Mouse (Mus musculus): Measurements from ENCODE around the gene Krt24.

Krt24 gene

DNA sequence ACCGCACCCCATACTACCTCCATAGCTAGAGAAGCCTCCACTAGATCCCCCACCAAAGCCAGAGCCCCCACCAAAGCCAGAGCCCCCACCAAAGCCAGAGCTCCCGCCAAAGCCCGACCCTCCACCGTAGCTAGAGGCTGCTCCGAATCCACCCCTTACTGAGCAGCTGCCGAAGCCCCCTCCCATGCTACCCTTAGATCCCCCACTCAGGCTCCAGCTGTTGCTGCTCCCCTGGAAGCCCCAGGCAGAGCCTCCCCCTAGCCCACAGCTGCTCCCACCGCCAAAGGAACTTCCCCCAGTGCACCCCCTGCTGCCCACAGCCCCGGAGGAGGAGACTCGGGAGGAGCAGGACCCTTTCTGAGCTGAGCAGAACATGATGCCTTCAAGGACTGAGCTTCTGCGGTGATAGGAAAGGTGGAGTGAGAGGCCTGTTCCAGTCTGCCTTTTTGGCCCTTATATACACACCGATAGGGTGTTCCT is at the start of gene Krt24:
TSS of gene Krt24 (minus strand) at position 430 of the 480 bp plus-strand sequence.
- no peak for DNase-seq (ENCODE audit: low spot score)

DNA sequence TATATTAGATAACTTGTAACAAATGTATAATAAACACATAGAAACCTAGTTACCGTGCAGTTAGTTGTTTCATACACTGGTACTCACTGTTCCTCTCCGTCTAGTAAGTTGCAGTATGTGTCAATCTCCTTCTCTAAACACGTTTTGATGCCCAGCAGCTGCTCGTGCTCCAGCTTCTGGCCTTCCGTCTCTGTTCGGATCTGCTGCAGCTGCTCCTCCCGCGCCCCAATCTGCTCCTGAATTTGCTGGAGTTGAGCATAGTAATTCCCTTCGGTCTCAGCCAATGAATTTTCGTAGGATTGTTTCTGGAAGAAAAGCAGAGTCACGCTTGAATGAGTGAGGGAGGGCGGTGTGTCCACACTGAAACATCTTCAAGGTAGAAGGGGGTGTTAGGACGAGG is 48.4 kb upstream of the Krt24 start:
- DNase-seq (ENCODE audit: low spot score) = no peak

DNA sequence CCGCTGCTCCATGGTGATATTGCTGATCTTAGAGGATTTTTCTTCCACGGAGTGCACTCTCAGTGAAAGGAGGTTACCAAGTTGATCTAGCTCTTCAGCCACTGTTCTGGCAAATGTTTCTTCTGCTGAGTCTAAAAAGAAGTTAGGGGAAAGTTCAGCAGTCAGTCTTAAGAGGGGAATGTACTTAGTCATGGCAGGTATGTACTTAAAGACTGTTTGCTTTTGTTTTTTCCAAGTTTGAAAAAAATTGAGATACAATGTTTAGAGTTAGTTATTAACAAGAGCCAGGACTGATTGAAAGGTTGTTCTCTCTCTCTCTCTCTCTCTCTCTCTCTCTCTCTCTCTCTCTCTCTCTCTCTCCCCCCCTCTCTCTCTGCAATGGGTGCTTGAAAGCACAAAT is 44.6 kb upstream of the Krt24 start:
- no peak for DNase-seq (ENCODE audit: low spot score)

DNA sequence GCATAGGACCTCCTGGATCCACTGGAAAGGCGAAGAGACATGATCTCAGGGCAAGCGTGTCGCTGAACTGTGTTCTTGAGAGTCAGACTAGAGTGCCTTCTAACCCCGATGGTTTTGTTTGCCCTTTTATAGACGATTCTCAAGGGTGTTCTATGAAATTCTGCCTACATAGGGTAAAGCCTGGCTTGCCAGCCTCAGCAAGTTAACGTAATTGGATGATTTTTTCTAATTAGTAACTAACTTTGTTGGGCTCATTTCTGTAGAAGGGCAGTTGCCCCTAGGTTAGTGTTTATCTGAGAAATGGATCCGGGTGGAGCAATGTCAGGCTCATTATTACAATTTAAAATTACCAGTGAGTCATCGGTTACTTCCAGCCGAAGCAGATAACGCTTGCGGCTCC is 37.8 kb upstream of the Krt24 start, which contains the start of gene Krt25:
TSS of gene Krt25 (minus strand) at position 101 of the 400 bp plus-strand sequence.
- no peak for DNase-seq (ENCODE audit: low spot score)

DNA sequence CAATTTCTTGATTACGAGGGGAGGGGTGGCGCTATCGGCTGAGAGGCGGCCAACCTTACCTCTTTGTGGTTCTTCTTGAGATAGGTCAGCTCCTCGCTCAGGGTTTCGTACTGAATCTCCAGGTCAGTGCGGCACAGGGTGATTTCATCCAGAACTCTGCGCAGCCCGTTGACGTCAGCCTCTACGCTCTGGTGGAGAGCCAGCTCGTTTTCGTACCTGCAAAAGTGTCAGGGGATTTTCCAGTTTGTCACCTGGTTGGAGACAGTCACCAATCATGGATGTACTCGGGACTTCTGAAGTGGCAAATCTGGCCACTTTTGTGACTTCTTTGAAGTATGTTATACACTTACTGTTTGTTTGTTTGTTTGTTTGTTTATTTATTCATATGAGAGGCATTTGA is 36.0 kb upstream of the Krt24 start:
- no peak for DNase-seq (ENCODE audit: low spot score)

DNA sequence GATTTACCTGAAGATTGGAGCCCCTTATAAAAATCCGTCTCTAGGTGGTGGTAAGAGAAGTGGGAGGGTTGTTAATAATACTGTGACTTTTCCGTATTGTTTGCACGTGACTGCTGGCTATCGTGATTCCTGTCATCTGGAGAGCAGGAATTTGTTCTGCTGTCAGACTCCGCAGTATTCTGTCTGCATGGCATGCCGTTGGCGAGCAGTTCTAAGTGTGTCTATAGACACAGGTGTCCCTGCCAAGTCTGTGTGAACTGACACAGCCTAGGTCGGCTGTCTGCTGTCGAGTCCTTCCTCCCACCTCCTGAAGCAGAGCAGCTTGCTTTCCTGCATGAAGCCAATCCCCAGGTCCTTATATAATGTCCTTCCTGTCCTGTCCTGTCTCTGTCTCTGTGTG is 34.1 kb upstream of the Krt24 start:
- DNase-seq (ENCODE audit: low spot score) = no peak

DNA sequence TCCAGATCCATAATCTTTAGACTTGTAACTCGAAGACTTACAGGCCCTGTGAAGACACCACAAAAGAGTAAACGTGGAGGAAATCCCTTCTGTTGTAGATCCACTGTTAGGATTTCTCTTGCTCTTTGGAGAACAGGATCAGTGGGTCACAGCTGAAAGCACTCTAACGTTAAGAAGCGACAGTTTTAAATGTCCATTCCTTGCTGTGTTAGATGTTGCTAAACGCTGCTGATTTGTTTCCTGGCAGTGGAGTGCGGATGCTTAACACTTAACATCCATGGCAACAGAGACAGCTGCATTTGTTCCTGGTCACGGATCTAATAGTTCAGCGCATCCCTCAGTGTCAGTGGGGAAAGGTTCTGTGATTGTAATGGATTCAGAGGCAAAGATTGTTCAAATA is 31.5 kb upstream of the Krt24 start:
- no peak for DNase-seq (ENCODE audit: low spot score)

DNA sequence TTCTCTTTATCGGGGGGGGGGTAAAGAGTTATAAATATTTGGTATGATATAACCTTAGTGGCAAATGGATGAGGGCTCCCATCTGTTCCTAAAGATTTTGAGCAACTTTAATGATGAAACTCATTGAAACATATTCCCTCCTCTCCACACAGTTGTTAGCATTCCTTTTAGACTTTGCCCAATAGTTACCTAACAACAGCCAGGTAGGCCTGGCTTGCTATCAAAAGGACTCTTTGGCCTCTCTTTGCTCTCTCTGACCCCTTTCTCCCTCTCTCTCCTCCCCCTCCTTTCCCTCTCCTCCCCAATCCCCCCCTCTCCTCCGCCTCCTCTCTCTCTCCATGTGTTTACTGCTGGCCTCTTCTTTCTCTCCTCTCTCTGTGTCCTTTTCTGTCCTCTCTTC is 29.5 kb upstream of the Krt24 start:
- DNase-seq (ENCODE audit: low spot score) = no peak

DNA sequence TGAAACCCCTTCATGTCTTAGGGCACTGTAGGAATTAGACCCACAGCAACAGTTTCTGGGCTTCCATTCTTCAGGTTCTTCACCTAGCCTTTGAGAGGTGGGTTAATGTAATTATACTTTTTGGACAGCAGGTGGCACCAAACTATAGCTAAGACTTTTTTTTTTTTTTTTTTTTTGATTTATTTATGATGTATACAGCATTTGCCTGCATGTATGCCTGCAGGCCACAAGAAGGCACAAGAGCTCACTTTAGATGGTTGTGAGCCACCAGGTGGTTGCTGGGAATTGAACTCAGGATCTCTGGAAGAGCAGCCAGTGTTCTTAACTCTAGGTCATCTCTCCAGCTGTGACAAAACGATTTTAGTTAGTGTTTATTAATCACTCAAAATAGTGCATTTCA is 25.8 kb upstream of the Krt24 start:
- DNase-seq (ENCODE audit: low spot score) = peak; percentile 27

DNA sequence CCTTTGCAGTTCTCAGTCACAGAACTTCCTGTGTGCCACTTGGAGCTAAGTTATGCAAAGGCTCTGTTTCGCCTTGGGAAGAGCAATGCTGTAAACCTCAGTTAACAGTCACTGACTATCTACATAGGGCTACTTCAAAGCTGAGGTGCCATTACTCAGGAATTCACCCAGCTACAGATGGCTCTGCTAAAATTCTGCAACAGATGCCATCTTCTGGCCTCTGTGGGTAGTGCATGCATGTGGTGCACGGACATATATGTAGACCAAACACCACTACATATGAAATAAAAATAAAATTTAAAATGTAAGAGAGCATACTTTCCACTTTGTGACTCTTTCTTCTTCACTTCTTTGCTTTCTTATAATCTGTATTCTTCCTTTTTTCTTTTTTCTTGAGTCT is 22.5 kb upstream of the Krt24 start:
- peak; percentile 34 for DNase-seq (ENCODE audit: low spot score)

DNA sequence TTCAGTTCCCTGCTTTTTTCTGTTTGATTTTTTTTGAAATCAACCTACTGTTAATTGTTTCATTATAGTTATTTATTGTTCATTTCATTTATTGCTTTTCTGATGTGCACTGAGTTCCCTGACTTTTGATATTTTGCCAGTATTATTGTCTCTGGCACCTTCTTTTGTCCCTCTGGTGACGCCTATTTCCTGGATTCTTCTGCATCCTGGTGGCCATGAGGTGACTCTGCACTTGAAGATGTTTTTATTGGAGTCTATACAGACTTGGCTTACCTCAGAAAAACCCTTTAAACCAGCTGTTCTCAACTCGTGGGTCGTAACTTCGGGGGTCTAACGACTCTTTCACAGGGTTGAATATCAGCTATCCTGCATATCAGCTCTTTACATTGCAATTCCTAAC is 10.0 kb upstream of the Krt24 start:
- no peak for DNase-seq (ENCODE audit: low spot score)

DNA sequence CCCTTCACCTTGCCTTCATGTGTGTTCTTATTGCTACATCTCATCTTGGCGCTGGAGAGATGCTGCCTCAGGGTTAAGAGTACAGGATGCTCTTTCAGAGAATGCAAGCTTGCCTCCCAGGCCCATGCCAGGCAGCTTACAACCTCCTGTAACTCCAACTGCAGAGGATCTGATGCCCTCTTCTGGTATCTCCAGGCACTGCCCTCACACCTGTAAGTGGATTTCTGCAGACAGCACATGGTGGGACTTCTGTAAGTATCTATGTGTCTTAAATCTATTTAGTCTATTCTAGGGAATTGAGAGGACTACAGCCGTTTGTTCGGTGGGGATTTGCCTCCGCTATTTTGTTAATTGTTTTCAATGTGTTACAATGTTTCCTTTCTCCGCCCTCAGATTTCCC is 7.8 kb upstream of the Krt24 start:
- no peak for DNase-seq (ENCODE audit: low spot score)

DNA sequence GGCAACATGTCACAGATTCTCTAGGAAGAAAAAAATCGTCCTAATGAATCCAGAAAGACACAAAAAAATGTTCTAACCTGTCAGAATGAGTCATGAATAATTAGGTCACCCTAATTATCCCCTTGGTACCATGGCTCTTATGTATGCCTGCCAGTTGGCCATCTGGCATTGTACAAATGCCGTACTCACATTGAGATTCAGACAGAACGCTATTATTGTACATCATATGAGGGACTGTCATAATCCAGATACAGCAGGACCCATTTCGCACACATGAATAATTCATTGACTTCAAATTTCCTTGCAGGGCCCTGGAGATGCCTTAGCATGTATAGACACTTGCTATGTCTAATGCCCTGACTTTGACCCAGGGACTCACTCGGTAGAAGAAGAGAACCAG is 1.1 kb downstream of the Krt24 start:
- DNase-seq (ENCODE audit: low spot score) = no peak

DNA sequence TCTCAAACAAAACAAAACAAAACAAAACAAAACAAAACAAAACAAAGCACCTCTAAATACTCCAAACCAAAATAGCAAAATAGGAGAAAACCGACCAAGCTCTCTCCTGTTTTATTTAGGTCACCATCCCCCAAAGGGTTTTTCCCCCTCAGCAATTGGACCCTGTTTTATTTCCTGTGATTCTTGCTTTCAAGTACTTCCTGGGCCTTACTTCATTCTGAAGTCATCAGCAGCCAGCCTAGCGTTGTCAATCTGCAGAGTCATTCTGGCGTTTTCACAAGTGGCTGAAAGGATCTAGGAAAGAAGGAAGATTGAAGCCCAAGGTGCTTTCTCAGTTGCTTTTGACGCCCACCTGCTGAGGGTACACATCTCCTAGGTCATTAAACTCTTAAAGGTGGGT is 1.7 kb downstream of the Krt24 start:
- DNase-seq (ENCODE audit: low spot score) = no peak

DNA sequence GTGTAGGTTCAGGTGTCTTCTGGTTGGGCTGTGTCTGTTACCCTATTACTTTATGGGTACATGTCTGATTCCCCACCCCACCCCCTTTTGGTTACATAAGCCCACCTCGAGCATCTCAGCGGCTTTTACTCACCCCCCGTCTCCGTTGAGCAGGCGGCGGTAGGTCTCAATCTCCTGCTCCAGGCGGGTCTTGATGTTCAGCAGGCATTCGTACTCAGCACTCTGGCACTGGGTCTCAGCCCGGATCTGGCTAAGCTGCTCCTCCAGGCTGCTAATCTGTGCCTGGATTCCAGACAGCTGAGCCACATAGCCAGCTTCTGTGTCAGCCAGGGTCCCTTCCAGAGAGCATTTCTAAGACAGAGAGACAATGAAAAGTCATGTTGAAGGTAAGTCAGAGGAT is 3.9 kb downstream of the Krt24 start:
- no peak for DNase-seq (ENCODE audit: low spot score)

DNA sequence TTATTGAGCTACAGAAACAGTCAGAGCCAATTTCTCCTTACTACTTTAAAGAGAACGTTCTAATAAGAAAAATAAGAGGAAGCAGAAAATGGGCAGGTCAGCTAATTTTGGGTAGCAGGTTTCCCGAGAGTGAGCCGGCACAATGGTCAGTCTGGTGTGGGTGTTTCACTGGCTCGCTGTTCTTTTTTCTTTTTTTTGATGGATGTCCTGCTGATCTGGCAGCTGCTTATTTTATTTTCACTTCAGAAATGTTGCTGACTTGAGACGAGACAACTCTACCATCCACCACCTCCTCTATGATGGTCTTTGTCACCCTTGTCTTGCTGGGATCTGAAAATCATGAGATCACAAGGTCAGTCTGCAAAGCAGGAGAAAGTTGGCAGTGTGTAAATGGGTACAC is 5.1 kb downstream of the Krt24 start:
- no peak for DNase-seq (ENCODE audit: low spot score)

DNA sequence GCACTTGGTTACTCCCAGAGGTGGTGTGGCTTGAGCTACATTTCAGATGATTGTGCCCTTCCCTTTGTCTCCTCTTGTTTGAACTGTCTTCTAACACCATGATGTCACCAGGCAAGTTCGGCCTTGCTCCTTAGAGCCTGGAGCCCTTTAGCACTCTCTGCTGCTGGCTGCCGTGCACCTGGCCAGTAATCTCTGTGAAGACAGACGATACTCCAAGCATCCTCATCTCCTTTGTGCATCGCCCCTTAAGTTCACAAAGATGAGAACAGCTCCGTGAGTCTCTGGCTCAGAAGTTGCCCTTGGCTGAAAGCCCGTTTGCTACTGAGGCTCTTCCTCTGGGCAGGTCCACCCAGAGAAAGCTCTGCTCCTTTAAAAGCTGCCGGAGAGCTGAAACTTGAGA is 8.3 kb downstream of the Krt24 start:
- DNase-seq (ENCODE audit: low spot score) = no peak

DNA sequence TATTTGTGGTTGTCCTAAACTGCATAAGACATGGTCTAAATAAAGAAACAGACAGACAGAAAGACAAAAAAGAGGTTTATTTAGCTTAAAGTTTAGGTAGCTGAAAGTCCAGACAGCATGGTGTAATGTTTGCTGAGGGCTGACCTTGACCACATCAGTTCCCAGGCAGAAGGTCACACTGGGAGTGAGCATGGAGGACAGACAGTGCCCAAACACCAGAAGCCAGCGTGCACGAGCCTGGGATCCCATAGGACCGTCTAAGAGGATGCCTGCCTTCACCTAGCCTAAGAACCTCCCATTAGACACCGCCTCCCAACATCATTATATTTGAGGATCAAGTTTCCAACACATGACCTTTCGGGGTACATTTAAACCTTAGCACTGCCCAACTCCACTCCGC is 9.4 kb downstream of the Krt24 start:
- no peak for DNase-seq (ENCODE audit: low spot score)

DNA sequence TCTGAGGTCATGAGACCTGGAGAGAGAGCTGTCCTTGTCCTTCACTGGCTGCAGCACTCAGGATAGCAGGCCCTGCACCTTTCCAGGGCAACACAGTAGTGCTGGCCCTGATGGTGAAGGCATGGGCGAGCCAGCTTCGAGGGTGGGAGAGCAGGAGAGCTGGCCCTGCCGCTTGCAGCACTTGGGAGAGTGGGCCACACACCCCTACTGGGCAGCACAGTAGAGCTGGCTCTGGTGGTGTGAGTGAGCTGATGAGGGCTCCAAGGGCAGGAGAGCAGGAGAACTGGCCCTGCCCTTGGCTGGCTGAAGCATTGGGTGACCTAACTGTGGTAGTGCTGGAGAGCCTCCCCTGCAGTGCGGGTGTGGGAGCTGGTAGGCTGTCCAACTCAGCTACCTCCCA is 12.3 kb downstream of the Krt24 start:
- no peak for DNase-seq (ENCODE audit: low spot score)

DNA sequence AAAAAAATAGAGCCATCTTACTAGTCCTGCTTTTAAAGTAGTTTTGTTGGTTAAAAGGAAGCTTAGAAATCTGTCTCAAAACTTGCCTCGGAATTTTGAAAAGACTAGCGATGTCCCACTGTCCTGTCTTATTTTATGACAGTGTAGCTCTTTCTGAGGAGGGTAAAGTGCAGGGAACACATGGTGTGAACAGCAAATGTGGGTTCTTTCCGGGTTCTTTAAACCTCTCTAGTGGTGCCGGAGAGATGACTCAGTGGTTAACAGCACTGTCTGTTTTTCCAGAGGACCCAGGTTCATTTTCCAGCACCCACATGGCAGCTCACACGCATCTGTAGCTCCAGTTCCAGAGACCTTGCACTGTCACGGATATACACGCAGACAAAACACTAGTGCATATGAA is 15.9 kb downstream of the Krt24 start:
- no peak for DNase-seq (ENCODE audit: low spot score)

DNA sequence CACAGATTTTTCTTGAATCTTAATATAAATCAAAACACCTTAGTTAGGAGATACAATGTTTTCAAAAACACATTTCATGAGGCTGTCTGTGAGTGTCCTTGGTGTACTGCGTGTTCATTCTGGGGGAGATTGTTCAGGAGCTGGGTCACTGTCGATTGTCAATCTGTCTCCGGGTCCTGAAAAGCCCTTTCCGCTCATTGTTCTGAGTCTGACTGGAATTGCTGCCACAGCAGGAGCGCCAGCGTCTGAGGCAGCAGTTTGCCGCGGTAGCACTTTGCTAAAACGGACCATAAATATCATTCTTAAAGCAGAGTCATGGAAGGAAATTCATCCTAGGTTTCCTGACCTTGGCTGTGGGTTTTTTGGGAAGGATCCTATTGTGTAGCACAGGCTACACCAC is 19.3 kb downstream of the Krt24 start:
- DNase-seq (ENCODE audit: low spot score) = no peak

DNA sequence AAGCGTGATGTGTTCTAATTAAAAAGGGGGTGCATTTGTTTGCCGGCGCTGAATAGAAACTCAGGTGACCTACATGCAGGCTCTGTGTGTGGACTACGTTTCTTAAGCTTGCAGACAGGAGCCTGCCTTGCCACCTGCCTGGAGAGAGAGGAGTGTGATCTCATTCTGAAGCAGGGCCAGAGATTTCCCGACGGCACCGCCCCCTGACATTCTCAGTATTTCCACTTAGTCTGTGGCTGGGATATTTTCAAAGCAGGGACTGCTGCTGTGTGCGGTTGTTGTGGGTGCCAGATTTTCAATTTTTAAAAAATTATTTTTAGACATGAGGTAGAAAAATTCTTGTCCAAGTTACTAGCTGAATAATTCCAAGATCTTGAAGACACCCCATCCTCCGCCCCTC is 19.8 kb downstream of the Krt24 start:
- DNase-seq (ENCODE audit: low spot score) = no peak

DNA sequence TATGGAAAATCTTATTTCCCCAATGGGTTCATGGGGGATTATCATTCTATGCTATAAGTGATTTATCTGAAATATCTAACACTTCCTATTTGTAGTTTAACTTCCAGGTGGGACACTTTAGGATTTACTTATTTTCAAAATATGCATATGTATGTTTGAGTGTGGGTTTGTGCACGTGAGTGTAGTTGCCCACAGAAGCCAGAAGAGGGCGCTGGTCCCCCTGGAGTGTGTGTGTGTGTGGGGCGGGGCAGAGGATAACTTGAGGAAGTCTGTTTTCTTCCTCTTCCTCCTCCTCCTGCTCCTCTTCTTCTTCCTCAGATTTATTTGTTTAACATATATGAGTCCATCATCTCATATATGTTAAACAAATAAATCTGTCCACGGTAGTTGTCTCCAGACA is 28.8 kb downstream of the Krt24 start:
- DNase-seq (ENCODE audit: low spot score) = no peak

DNA sequence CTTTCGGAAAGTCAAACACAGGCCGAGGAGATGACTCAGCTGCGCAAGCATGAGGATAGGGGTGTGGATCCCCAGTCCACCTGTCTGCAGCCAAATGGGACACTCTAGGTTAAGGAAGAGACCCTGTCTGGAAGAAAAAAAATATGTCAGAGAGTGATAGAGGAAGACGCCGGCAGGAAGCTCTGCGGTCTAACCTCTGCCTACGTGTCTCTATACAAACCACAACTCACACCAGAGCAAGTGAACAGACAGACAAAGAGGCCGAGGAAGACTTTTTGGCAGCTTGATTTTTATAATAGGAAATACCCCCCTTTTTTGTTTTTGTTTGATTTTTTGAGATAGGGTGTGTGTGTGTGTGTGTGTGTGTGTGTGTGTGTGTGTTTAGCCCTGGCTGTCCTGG is 29.7 kb downstream of the Krt24 start:
- DNase-seq (ENCODE audit: low spot score) = no peak

DNA sequence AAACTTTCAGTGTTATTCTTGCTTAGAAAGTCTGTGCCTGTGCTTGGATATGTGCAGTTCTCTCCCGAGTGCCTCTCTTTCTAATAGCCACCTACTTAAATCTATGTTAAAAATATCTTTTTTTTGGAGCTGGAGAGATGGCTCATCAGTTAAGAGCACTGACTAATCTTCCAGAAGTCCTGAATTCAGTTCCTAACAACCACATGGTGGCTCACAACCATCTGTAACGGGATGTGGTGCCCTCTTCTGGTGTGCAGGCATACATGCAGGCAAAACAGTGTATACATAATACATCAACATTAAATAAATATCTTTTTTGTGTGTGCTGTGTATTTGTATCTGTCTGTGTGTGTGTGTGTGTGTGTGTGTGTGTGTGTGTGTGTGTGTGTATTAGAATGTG is 31.2 kb downstream of the Krt24 start:
- DNase-seq (ENCODE audit: low spot score) = no peak
